Comparison of ENCODE assay signal across 17 mouse cellular contexts in genomic region chr5:135496489-135496888, GRCm38 (mm10).
"Had no signal": no experiment of that assay in that cellular context is flagged by ENCODE, and none has a peak within 500 bp of the region (broad histone marks: within the 10 kb centered on the region; RNA-seq: fewer than 3 reads in every experiment).

No protein-coding gene starts in this region.

- DNase-seq: lung, adult 2 months; lung, postnatal 14 days; lung, postnatal 36 days; right cerebral cortex, postnatal 14 days; thymus, adult 2 months; thymus, postnatal 25 days; thymus, postnatal 4 days had no signal

- H3K9me3 ChIP-seq: lung, embryonic 15.5 days; midbrain, embryonic 13.5 days; midbrain, embryonic 15.5 days; stomach, embryonic 15.5 days had no signal

- H3K27me3 ChIP-seq: lung, embryonic 15.5 days; midbrain, embryonic 13.5 days; midbrain, embryonic 15.5 days; neural tube, embryonic 12.5 days; stomach, embryonic 15.5 days had no signal

- H3K4me1 ChIP-seq: lung, embryonic 15.5 days; megakaryocyte, embryonic 14.5 days; midbrain, embryonic 13.5 days; midbrain, embryonic 15.5 days; stomach, embryonic 15.5 days had no signal

- H3K4me3 ChIP-seq: lung, embryonic 15.5 days; megakaryocyte, embryonic 14.5 days; midbrain, embryonic 13.5 days; midbrain, embryonic 15.5 days; neural tube, embryonic 12.5 days; stomach, embryonic 15.5 days had no signal

- ATAC-seq: lung, postnatal 0 days; midbrain, embryonic 13.5 days; midbrain, embryonic 15.5 days had no signal

- H3K36me3 ChIP-seq: lung, embryonic 15.5 days; midbrain, embryonic 13.5 days; midbrain, embryonic 15.5 days; neural tube, embryonic 12.5 days; stomach, embryonic 15.5 days had no signal

- H3K9ac ChIP-seq: lung, embryonic 15.5 days; midbrain, embryonic 13.5 days; midbrain, embryonic 15.5 days; neural tube, embryonic 12.5 days; stomach, embryonic 15.5 days had no signal

- H3K4me2 ChIP-seq: lung, embryonic 15.5 days; midbrain, embryonic 11.5 days; midbrain, embryonic 13.5 days; midbrain, embryonic 15.5 days; neural tube, embryonic 12.5 days; stomach, embryonic 15.5 days had no signal

- H3K27ac ChIP-seq: lung, embryonic 15.5 days; macrophage; midbrain, embryonic 13.5 days; midbrain, embryonic 15.5 days; neural tube, embryonic 12.5 days; stomach, embryonic 15.5 days; stomach, postnatal 0 days had no signal
